Mouse (Mus musculus): ENCODE data around the gene Gabra1.

The Gabra1 gene

DNA sequence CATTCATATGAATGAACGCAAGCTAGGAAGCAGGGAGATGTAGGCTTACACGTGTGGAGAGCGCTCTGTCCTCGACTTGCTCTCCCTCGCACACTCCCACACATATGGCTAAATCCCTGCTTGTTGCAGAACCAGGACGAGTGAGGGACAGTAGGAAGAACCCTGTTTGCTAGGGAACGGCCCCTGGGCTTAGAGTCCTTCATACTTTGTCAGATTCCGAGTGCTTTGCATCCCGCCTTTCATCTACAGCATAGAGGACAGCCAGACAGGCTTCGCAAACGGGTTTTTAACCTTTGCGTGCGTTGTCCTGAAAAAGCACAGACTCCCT is at the start of gene Gabra1:
TSS of gene Gabra1 (minus strand) at position 106 of the 328 bp plus-strand sequence.
- DNase-seq (ENCODE audit: low spot score), result no peak

GRCm38 (mm10) chr11:42181973-42182824 is 531 bp downstream of the Gabra1 start:
- no peak for DNase-seq (ENCODE audit: low spot score)

- no peak for DNase-seq (ENCODE audit: low spot score)
These were observed 1.3 kb downstream of the Gabra1 start for GRCm38 (mm10) chr11:42181426-42181825.

GRCm38 (mm10) chr11:42179535-42179934 is 3.2 kb downstream of the Gabra1 start:
- no peak for DNase-seq (ENCODE audit: low spot score)

DNA sequence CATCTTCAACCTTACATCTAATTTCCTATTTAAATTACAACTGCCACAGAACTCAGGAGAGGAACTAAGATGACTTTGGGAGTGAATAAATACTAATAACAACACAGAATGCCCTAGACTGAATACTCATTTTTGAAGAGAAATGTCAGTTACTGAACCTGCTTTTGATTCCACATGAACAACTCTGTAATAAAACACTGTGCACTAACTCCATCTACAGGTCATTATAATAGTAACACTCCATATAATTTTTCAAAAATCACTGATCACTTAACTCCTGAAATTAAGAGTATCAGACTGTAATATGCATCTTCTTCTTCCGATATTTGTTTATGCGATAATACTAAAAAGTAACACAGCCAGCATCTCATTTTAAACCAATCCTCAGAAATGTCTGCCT is 4.4 kb downstream of the Gabra1 start:
- no peak for DNase-seq (ENCODE audit: low spot score)

GRCm38 (mm10) chr11:42151396-42151795 is 31.3 kb downstream of the Gabra1 start:
- no peak for DNase-seq (ENCODE audit: low spot score)

DNA sequence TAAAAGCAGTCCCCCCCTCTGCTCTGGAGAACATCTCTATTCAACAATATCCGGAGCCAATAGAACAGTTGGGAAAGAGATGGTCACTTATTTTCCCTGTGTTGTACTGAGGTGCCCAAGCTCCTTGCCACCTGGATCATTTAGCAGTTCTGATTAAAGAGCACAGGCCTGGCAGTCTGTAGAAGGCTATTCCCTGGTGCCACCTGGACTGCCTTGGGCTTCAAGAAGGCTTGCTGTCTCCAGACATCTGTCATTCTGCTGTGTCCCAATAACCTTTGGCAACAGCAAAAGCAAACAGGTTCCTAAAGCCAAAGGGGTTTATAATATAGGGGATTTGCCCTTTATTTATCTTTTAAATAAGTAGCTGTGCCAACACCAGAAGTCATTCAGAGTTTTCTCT is 65.8 kb downstream of the Gabra1 start:
- DNase-seq (ENCODE audit: low spot score), result no peak

DNA sequence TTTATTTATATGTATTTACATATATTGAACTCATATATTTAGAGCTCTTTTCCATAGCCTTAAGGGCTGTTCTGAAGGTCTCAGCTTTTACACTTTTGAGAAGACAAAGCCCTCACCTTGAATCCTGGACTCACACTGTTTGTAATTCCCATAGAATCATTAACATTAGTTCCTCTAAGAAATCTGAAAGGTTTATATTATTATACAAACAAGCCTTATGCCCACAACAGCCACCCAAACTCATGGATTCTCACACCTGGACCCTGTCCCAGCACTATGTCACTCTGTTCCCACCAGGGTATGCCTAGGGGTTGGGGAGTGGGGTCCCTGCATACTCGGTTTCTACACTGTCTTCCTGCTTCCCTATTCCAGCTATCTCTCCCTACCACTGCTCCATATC is 72.7 kb downstream of the Gabra1 start:
- DNase-seq (ENCODE audit: low spot score), result no peak

- no peak for DNase-seq (ENCODE audit: low spot score)
These were observed 73.1 kb downstream of the Gabra1 start for GRCm38 (mm10) chr11:42109627-42110026.

- no peak for DNase-seq (ENCODE audit: low spot score)
These were observed 87.2 kb downstream of the Gabra1 start for GRCm38 (mm10) chr11:42095556-42095955.

Measured in c-Kit-positive CD71-positive TER-119-positive erythroid progenitor cells, embryonic 14.5 days (primary cell).